Mouse (Mus musculus): ENCODE measurements around the gene Arhgdia. TPM values are rescaled to one million over a fixed set of nuclear protein-coding genes. Genes with fewer than 3 reads are reported as not detected.
"Not testable (repeated sequence)": the region's sequence is repeated elsewhere in the genome, so short reads cannot be mapped to it uniquely, and the experiment has no call there.

Arhgdia gene
- total RNA-seq, 2 experiments from 2014 or later: 71.0 to 89.8 TPM

DNA sequence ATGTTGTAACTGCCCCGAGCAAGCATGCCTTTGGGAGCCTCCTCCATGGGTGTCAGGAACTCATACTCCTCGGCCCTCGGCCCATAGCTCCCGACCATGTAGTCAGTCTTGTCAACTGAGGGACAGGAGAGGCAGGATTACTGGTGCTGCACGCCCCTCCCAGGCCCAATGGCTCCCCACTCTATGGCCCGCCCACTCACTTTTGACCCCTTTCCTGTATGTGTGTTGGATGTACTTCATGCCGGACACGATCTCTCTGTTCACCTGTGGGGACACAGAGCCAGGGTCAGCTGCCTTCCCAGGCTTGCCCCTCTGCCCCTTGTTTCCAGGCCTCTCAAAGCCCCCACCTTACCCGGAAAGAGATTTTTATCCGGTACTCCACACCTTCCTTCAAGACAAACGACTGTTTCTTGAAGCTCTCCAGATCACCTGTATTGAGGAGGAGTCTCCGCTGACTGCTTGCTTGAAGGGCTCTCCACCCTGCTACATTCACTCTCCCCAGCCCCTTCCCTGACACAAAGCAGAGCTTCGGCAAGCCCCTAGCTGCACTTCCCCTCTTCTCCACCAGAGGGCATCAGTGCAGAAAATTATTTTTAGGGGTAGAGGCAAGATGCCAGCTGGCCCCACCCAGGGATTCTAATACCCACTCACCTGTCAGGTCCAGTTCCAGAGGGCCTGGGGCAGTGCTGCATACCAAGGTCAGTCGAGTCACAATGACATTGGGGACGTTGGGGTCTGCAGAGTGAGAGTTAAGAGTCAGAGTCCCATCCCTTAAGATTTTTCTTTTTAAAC lies 1.9 kb downstream of the Arhgdia start:
- DNase-seq (ENCODE audit: low spot score): peak; percentile 83

DNA sequence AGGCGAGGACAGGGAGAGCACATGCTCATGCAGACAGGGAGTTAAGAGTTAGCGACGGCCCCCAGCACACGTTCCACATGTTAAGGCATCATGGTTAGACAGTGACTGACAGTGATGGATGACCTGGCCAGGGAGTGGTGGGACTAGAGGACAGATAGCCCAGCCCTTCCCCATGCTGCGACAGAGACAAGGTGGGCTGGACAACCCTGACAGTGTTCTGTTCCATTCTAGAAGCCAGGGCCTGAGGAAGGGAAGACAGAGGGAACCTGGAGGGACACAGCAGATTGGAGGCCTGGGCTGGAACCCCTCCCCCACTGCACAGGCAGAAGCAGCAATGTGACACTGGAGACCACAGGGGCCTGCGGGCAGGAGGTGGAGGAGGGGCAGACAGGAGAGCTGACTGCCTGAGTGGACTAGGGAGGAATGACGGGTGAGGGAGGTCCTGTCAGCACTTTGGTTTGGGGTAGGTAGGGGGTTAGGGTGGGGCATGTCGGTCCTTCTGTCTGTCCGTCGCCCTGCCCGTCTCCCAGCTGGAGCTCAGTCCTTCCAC lies 2.7 kb downstream of the Arhgdia start:
- no peak for DNase-seq (ENCODE audit: low spot score)

DNA sequence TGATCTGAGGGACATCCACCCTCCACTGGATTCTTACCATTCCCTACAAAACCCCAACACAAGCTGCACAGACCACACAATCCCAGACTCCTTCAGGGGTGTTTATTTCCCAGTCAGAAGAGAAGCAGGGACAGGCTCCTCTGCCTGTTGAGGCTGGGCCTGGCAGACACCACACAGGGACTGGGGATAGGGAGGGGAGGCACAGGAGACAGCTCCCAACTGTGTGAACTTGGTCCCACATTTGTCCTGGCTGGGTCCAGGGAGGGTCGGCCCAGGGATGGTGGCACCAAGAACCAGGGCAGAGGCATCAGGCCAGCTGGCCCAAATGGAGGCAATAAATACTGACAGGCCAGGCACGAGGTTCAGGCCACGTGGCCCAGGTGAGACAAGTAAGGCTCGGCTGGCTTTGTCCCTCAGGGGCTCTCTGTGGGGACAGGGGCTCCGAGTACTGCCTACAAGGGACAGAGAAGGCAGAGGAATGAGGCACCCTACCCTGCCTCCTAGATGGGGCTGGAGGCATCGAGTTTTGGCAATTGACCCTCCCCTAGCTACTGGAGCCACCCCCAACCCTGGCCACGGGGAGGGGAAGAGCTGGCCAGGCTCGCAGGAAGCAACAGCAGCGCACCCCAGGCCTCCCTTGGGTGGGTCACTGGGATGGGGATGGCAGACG lies 3.3 kb downstream of the Arhgdia start:
- no peak for DNase-seq (ENCODE audit: low spot score)

DNA sequence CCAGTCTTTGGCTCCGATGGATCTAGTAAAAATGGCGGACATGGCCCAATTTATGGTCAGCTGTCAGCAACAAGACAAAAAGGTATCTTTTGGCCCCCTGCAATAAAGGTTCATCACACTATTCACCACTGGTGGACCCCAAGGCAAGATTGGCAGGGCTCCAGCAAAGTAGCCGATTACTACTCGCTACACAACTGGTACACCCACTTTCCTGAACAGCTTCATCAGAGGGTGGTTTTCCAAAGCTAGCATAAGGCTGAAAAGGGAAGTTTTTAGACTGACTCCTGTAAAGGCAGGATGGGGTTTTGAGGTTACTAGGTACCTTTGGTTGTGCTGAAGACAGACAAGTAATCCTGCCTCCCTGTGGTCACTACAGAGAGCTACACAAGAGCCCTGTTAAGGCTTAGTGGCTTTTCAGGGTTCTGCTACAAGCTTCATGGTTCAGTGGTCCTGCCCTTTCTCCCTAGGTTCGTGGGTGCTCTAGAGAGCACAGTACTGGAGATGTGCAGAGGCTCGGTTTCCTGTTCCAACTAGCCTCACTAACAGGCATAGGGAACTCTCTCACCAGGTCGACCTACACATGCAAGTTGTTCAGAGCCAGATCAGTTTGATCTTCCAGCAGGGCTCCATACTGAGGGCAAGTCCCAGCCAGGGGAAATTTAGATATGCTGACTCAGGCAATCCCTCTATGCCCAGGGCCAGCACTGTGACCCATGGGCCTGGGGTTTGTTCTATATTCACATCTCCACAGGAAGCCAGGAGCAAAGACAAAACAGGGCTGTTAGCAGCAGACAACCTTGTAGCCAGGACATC lies 4.0 kb downstream of the Arhgdia start:
- DNase-seq (ENCODE audit: low spot score): no peak

DNA sequence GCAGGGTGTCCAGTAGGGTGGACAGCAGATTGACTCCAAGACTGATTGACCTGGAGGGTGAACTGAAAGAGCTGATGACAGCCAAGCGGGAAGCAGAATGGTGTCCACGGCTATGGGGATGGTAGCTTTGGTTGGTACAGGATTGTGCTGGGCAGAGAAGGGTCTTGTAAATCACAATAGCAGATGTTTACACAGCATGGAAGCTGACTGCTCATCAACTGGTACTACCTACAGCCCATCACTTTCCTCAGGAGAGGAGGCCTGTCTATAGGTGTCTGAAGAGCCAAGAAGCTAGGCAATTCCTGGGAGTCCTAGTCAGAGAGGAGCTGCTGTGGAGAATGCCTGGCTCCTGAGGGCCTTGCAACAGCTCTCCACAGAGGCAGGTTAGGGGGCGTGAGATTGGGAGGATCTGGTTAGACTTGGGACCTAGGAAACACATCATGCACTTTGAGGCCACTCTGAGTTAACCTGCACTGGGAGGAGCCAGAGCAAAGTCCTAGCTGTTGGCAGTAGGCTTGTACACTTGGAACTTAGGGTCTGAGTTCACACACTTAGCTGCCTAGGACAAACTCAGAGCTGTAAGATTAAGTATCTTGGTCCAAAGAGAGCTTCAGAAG lies 5.0 kb downstream of the Arhgdia start:
- DNase-seq (ENCODE audit: low spot score): no peak

DNA sequence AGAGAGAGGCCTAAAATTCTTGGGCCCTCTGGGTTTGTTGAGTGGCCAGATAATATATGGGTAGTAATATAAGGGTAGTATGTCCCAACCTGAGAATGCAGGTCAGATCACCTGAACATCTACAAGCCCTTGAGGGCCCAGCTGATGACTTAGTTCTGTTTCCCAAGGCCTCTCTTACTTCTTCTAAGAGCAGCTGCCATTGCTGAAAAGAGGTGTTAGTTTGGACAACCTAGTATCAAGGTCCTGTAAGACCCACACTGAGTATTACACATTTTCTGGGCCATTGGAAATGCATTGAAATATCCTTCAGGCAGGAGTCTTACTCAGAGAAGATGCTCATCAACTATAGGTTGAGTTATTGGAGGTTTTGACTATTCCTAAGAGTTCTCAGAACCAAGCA lies 5.5 kb downstream of the Arhgdia start:
- DNase-seq (ENCODE audit: low spot score): no peak

DNA sequence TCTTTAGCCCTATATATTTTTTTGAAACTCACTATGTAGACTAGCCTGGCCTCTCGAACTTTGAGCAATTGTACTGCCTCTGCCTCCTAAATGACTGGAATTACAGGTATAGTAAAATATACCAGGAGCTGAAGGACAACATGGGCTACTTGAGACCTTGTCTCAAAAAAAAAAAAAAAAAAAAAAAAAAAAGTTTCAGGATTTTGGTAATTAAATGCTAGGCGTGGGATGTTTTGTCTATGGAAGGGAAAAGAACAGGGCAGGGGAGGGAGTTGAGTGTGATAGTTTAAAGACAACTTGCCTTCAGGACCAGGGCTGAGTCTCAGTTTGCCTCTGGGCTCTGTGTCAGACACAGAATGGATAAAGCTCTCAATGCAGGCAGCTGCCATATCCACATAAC lies 6.4 kb downstream of the Arhgdia start:
- no peak for DNase-seq (ENCODE audit: low spot score)

DNA sequence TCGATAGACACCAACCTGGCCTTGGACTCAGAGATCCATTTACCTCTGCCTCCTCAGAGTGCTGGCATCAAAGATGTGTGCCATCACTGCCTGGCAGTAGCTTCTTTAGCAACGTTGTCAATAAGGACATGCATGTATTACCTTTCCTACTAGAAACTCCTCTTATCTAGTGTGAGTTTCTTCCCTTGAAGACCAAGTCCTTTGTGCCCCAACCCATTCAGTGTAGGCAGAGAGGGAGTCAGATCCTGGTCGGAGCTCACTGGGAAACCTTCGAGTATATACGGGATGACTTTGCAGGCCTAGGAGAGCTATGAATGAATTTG lies 7.2 kb downstream of the Arhgdia start:
- DNase-seq (ENCODE audit: low spot score): no peak

DNA sequence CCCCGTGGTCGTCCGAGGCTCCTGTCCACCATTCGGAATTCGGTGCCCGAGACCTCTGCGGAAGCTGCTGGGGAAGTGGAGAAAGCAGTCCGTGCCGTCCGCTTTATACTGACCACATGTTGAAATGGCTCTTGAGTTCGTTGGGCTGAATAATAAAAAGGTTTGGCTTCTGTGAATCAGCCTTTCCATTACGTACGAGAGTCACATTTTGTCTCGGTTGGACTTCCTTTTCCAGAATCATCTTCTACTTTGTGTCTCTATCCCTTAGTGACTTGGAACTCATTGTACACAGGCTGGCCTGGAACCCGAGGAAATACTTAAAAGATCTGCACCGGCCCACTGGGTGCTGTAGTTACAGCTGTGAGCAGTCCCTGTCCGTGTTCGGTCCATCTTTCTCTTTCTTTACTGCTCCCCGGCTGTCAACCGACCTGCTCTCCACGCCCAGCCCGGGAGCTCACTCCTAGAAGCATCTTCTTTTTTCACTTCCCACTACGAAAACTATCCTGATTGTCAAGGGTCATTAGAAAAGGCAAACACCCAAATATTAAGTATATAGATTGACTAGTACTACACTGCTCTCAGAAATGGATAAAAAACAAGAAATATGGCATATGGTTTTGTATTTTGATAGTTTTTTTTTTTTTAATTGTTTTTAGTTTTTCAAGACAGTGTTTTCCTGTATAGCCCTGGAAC lies 7.7 kb downstream of the Arhgdia start:
- DNase-seq (ENCODE audit: low spot score): no peak

DNA sequence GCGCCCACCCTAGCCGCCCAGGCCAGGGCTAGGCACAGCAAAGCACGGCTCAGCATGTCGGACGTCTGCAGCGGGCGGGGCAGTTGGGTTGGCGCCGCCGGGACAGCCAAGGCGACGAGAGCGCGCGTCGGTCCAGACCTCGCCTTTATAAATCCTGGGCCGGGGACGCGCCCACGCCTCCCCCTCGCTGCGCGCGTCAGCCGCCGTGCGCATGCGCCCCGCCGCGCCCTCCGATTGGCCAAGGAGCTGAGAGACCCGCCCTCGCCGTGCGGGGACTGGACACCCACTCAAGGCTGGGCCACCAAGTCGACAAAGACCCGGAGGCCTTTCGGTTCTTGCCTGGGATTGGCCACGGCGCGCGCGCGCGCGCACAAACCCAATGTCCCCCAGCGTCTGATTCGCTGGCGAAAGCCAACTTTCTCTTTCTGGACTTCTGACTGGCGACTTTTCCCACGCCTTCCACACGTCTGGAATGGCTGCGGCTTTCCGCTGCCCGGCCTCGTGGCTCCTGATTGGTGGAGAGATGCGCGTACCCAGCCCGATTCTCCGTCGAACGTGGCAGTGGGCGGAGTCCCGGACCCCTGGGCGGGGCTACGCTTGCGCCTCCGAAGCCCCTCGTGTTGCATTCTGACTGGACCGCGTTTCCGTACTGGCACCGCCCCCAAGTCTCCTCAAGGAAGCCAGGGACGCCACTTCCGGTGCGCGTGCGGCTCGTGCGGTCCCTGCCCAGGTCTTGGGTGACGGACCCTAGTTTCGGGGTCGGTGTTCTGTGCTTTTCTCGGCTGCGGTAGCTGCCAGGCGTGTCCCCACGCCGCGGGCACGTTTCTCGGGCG lies 8.5 kb downstream of the Arhgdia start, which contains the start of gene P4hb:
Gene P4hb, minus strand, starts transcription at position 502 of the 833 bp plus-strand sequence.
- peak; percentile 100 for DNase-seq (ENCODE audit: low spot score)

DNA sequence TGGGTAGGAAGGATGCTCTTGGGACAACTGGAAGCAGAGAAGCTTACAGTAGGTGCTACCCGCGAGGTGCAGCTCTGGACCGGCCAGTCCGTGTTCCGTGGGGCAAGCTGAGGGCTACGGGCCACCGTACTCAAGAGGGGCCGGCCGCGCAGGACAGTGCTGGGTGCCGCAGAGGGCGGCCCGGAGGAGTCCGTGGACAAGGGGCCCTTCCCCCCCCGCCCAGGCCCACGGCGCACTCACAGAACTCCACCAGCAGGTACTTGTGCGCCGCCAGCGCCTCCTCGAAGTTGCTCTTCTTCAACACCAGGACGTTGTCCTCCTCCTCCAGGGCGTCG lies 9.0 kb downstream of the Arhgdia start:
- no peak for DNase-seq (ENCODE audit: low spot score)

DNA sequence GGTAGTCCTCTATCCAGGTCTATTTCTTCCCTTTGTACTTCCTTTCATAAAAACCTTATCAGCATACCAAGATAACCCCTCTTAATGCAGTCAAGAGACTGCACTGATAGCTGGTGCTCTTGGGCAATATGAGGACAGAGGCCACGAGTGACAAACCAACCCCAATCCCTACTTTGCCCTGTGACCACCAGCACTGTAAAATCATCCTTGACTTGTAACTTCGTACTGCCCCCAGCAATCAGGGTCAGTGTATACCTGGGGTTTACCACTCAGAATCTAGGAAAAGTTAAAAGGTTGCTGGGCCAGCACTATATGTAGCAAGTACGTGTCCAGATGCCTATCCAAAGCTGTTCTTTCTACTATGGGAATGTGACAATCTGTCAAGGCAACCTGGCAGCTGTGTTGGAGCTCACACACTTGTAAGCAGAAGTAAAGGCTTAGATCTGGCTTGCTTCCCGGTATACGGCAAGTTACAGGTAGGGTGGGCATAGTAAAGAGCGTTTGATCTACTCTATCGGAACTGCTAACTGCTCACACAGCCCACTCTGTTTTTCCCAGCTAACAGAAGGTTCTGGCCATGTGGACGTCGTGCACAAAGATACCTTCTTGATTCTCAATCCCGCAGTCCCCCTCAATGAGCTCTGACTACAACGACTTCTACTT lies 9.5 kb downstream of the Arhgdia start:
- no peak for DNase-seq (ENCODE audit: low spot score)

DNA sequence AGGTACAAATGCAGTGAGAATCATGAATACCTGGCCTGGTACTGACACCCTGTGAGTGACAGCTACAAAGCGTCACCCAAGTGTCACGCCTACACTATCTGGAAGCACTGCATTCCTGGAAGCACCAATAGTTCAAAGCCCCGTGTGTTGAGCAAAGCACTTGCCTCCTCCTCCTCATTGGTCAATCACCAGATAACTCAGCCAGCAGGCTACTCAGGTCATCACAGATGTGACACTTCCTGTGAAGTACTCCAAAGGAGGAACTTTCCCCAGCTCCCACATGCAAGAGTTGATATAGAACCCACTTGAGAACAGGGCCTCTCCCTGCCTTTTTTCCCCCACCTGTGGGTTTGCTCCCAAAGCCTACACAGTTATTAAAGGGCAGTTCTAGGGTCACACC lies 10.3 kb downstream of the Arhgdia start:
- no peak for DNase-seq (ENCODE audit: low spot score)

DNA sequence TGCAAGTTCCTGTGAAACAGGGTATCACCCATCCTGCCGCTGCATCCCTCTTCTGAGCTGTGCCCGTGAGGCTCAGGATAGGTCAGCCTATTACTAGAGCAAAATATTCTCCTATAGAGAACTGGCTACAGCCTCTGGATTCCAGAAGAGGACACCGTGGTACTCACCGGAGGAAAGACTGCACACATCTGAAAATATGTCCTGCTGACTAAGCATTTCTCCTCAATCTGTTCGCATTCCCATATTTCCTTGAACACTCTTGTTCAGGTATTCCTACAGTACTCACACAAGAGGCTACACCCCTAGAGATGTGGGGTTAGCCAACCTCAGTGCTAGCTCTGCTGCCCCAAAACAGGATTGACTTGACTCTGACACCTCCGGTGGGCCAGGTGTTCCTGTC lies 13.1 kb downstream of the Arhgdia start:
- no peak for DNase-seq (ENCODE audit: low spot score)

DNA sequence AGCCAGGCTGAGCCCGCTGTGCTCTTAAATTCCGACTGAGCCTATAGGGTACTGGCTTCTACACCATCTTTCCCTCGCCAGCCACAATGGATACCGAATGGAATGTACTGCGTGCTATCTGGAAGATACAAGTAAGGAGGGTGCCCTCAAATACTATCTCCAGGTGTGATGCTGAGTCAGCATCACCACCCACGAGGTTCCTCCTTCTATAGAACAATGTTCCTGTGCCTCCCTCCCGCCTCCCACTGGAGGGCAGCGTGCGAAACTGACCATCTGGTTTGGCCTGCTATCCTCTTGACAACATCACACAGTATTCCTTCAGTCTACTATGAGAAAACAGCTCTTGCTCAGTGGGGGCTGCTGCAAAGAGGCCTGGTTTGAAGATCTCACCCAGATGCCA lies 16.3 kb downstream of the Arhgdia start:
- no peak for DNase-seq (ENCODE audit: low spot score)

DNA sequence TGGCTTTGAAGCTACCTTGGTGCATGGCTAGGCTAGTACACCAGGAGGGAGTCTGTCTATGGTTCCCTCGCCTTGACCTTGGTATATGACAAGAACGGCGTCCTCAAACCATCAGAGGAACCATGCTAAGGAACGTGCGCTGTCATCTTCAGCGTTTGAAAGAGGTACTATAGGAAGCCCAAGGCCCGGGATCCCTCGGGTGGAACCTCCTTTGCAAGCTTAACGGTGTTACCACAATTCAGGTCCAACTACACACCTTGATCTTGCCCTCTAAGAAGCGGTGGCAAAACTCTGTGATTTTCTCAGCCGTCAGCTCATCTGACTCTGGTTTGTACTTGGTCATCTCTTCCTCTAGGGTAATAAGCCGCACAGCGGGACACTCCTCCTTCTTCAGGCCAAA lies 18.5 kb downstream of the Arhgdia start:
- DNase-seq (ENCODE audit: low spot score): no peak

DNA sequence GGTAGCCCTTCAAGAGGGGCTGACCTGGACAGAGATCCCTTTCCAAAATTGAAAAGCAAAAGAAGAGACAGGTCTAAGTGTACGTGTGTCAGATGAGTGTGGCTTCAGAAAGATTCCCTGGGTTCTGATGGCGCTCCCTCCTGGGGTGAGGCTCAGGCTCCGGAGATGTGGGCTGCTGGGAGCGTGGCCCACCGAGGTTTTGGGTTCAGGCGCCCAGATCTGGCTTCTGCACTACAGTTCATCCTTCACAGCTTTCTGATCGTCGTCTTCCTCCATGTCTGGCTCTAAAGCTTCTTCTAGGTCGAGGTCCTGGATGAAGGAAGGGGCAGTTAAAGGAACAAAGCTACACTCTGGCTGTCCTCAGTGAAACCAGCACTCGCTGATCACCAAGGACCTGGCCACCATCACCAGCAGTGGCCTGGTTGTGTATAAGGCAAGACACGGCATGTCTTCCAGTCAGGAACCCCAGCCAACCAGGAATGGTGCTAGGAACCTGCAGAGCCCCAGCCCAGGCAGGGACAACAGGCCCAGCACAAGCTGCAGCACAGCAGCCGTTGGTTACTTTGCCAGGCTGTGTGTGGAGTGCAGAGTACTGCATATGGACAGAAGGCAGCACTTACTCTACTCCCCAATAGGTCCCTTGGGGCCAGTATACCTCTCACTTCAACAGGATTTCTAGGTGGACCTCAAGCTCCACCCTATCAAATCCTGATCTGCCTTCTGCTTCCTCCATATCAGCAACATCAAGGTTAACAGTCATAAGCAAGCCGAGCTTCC lies 20.3 kb downstream of the Arhgdia start:
- DNase-seq (ENCODE audit: low spot score): no peak

DNA sequence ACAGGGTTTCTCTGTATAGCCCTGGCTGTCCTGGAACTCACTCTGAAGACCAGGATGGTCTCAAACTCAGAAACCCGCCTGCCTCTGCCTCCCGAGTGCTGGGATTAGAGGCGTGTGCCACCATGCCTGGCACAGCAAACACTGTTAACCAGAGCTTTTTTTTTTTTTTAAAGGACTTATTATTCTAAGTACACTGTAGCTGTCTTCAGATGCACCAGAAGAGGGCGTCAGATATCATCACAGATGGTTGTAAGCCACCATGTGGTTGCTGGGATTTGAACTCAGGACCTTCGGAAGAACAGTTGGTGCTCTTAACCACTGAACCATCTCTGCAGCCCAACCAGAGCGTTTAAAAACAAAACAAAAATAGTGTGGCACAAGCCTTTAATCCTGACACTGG lies 22.6 kb downstream of the Arhgdia start:
- DNase-seq (ENCODE audit: low spot score): not testable (repeated sequence)

DNA sequence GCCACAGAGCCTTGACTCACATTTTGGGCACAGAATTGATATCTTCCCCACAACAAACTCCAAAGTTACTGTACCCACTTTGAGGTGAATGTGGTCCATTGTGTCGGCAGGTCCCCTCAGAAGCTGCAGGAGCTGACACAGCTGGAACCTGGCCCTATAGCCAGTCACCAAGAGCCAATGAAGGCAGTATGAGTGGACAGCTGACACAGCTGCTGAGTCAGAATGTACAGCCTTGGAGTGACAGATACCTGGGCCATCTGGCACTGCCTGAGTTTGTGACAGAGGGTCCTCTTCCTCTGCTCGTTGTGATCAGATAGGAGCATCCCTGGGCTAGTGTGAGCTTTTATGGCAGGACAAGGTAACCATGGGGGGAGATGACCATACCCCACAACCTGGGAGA lies 26.2 kb downstream of the Arhgdia start:
- DNase-seq (ENCODE audit: low spot score): peak; percentile 34

Measured in gastrocnemius, adult 18-20 months (tissue).